Mouse (Mus musculus) adrenal gland (tissue): ENCODE measurements around the gene Siae.

Source experiments
- intact Hi-C: fragments of 180-260 bp; cut with DNase I; formaldehyde crosslinking; loops from one replicate; pipeline ENCODE4 v1.15.1; 2025

Siae gene

GRCm38 (mm10) chr9:37669678-37670077 lies 114.2 kb downstream of the Siae start:
- intact Hi-C loops, result no loop called here

- intact Hi-C loops, result no loop called here
These were observed 114.8 kb downstream of the Siae start for GRCm38 (mm10) chr9:37670261-37670660.

- intact Hi-C loops, result no loop called here
These were observed 119.8 kb downstream of the Siae start for GRCm38 (mm10) chr9:37675287-37675686.

- intact Hi-C loops, result no loop called here
These were observed 125.6 kb downstream of the Siae start for GRCm38 (mm10) chr9:37681123-37681522.

- intact Hi-C loops, result no loop called here
These were observed 131.9 kb downstream of the Siae start for GRCm38 (mm10) chr9:37687288-37687940.

- intact Hi-C loops, result no loop called here
These were observed 132.4 kb downstream of the Siae start for GRCm38 (mm10) chr9:37687941-37688303.

GRCm38 (mm10) chr9:37689970-37690686 lies 134.6 kb downstream of the Siae start:
- intact Hi-C loops, result loop anchor here (1.0 kb wide), 1 partner anchor 241 kb away; no protein-coding TSS in a partner anchor
